Mouse (Mus musculus): ENCODE measurements around the gene Olfr645.

Olfr645 gene

DNA sequence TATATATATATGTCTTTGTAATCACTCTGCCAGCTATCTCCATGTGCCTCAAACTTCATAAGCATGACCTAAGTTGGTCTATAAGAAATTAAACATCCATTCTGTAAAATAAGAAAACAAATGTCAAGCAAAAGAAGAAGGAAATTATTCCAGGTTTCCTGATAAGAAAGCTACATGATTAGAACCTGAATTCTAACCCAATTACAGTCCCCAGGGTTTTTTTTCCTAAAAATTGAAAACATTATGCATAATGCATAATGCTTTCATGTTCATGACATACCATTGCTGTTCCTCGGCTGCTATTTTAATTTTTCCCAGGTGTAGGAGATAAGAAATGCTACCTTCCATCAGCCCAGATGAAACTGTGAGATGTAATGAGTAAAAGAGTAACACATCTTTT lies at the start of gene Olfr645:
Gene Olfr645, minus strand, starts transcription at position 101 of the 400 bp plus-strand sequence.
- no peak for DNase-seq (ENCODE audit: low spot score)

GRCm38 (mm10) chr7:104129726-104130125 lies 44.5 kb upstream of the Olfr645 start, which contains the start of gene Ubqln5:
TSS of gene Ubqln5 (minus strand) at chr7:104129826.
- no peak for DNase-seq (ENCODE audit: low spot score)

- no peak for DNase-seq (ENCODE audit: low spot score)
Observed at GRCm38 (mm10) chr7:104104757-104104972, 19.4 kb upstream of the Olfr645 start, which contains the start of gene Olfr646. TSS of gene Olfr646 (plus strand) at chr7:104104873.

DNA sequence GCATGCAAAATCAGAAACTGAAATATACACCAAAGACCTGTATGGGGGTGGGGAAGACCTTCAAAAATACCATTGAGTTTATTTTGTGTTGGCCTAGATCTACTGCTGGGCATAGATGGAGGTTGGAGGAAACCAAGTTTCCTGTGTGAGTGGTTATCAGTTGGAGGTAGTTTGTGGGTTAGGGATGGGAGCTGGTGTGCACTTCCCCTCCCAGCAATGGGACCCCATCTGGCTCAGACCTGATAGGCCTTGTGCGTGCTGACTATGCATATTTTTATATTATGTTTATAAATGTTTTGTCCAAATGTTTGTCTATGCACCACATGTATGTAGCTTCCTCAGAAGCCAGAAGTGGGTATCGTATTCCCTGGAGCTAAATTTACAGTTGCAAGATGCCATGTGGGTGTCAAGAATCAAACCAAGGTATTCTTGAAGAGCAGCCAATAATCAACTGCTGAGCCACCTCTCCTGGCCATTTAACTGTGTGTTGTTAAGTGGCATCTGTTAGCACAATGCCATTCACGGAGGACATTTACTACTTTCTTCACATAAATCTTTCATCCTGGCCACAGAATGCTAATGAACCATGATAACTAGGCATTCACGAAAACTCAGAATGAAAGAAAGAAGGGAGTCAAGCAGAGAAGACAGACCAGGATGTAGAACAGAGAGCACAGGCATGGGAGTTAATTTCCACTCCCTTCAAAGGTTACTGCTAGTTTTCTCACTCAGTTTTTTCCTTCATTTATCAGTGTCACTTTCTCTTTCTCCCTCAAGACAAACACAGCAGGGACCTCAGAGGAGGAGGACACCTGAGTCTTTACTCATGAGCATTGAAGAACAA lies 18.9 kb upstream of the Olfr645 start:
- no peak for DNase-seq (ENCODE audit: low spot score)

GRCm38 (mm10) chr7:104071769-104072168 lies 13.5 kb downstream of the Olfr645 start, which contains the start of gene Olfr644:
TSS of gene Olfr644 (minus strand) at chr7:104071869.
- DNase-seq (ENCODE audit: low spot score): no peak

- DNase-seq (ENCODE audit: low spot score): no peak
Observed at GRCm38 (mm10) chr7:104061345-104061744, 23.9 kb downstream of the Olfr645 start, which contains the start of gene 4930516K23Rik. TSS of gene 4930516K23Rik (minus strand) at chr7:104061445.

DNA sequence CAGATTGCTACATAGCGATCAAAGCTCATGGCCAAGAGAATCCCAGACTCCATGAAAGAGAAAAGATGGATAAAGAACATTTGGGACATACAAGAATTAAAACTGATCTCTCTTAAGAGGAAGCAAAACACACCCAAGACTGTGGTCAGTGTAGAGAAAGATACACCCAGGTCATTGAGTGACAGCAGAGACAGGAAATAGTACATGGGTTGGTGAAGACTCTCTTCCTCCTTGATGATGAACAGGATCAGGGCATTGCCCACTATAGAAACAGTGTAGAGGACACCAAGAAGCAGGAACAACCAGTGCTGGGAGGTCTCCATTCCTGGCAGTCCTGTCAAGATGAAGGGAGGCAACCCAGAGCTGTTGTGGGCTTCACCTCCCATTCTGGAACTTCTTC lies 26.1 kb downstream of the Olfr645 start:
- no peak for DNase-seq (ENCODE audit: low spot score)

DNA sequence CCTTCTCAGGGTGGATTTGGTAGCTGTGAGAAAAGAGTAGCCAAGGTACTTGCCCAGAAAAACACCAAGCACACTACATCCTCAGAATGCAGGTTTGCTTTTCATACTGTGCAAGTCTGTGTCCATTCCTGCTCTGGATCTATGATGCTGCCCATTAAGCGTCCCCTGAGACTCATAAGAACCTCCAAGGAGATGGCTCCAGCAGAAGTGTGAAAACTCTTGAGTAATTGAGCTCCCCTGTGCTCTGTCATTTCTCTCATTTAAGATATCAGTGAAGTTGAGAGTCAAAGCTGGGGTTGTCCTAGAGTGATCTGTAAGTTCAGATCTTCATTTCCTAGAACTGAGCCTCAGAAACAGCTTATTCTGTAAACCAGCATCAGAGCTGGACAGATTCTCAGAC lies 32.7 kb downstream of the Olfr645 start, which contains the start of gene Olfr642:
Gene Olfr642, minus strand, starts transcription at position 101 of the 400 bp plus-strand sequence.
- no peak for DNase-seq (ENCODE audit: low spot score)

DNA sequence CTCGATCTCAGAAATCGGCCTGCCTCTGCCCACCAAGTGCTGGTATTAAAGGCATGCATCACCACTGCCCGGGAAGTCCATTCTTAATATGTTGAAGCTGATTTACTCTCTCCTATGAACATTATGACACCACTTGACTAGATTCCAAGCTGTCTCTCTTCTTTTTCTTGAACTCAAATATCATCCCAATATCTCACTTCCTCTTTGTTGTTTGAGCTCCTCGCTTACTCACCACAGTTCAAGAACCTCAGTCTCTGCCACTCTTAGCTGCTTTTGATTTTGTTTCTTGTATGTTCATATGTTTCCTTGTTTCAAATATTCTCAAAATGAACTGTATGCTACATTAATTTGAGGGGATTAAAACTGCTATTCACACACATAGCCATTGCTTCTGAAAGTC lies 34.5 kb downstream of the Olfr645 start:
- DNase-seq (ENCODE audit: low spot score): no peak

DNA sequence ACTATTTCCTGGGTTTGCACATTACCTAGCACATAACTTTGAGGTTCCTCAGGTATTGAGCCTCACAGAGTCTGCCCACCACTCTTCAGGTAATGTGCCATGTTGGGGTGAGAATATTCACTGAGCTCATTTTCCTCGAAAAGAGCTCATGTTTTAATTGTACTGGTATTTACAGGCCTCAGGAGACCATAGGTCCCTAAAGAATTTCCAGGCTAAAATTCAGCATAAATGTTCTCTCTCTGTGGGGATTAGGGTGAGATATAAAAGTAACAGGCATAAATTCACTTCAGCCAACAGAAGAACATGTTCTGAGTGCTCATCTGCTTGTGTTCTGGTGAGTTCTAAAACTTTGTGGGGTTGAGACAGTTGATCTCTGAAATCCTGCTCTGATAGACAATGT lies 50.1 kb downstream of the Olfr645 start, which contains the start of gene Olfr641:
Gene Olfr641, plus strand, starts transcription at position 301 of the 400 bp plus-strand sequence.
- no peak for DNase-seq (ENCODE audit: low spot score)

Data from ovary, postnatal 10 days (tissue).